18 mouse cellular contexts compared by ENCODE assay signal in the genomic region with DNA sequence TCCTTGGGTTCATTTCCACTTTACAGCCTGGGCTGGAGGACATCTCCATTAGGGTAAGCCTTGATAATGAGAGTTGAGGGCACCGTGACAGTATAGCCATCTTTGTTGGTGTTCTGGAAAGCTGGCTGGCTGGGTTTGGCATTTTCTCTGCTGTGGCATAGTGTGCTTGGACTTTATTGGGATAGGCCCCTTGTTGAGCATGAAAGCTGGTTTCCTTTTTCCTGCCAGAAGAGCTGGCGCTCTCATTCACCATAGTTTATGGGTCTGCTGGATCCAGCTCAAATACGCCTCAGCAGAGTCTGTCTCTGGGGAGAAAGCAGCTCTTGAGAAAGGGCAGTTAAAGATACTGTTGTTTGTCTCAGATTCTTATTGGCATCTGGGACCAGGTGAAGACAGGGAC.
DNase-seq lines count a peak whose midpoint lies in the region; ATAC-seq lines count a peak whose summit lies in the region.
"Had no signal": no experiment of that assay in that cellular context is flagged by ENCODE, and none has a peak within 500 bp of the region (broad histone marks: within the 10 kb centered on the region; RNA-seq: fewer than 3 reads in every experiment).

No protein-coding gene starts in this region.

- no peak overlapping the region for H3K9ac ChIP-seq in hindbrain, embryonic 11.5 days (ENCODE audit: low read depth, low read length)
- H3K9ac ChIP-seq: embryonic facial prominence, embryonic 13.5 days; limb, embryonic 12.5 days; midbrain, embryonic 15.5 days; neural tube, embryonic 12.5 days had no signal

- H3K27me3 ChIP-seq in hindbrain, embryonic 11.5 days (ENCODE audit: control insufficient read depth, insufficient read depth, low read length), result no peaks in the 10 kb centered on the region
- H3K27me3 ChIP-seq: embryonic facial prominence, embryonic 13.5 days; limb, embryonic 12.5 days; midbrain, embryonic 15.5 days; neural tube, embryonic 12.5 days had no signal

- intact Hi-C loops in left cerebral cortex, postnatal 25 days (cut with DNase I), result loop anchor here (10.0 kb wide), 1 partner anchor 218 kb away; no protein-coding TSS in a partner anchor
- intact Hi-C loops in gastrocnemius, postnatal 36 days (cut with DNase I), result no loop called here

- H3K9me3 ChIP-seq in hindbrain, embryonic 11.5 days (ENCODE audit: control insufficient read depth, low read length), result no peaks in the 10 kb centered on the region
- H3K9me3 ChIP-seq: embryonic facial prominence, embryonic 13.5 days; limb, embryonic 12.5 days; midbrain, embryonic 15.5 days; neural tube, embryonic 12.5 days had no signal

- peak; percentile 7 for DNase-seq in adrenal gland, postnatal 10 days
- no peak for DNase-seq in adrenal gland, postnatal 25 days
- DNase-seq in right cerebral cortex, adult 18-20 months, result peak; percentile 70
- no peak for DNase-seq in right cerebral cortex, postnatal 4 days
- peak; percentile 41 to 90 for DNase-seq in left cerebral cortex, postnatal 25 days (ENCODE audit: low spot score in 2 of 2)
- no peak for DNase-seq in heart, adult 11 months
- DNase-seq in hindbrain, embryonic 11.5 days (ENCODE audit: low spot score), result no peak
- DNase-seq in gastrocnemius, postnatal 36 days, result no peak
- DNase-seq: adrenal gland, adult 2 months; heart, postnatal 10 days; retina, postnatal 1 day had no signal

- no peaks in the 10 kb centered on the region for H3K36me3 ChIP-seq in hindbrain, embryonic 11.5 days (ENCODE audit: control insufficient read depth, insufficient read depth, low read length)
- H3K36me3 ChIP-seq: embryonic facial prominence, embryonic 13.5 days; limb, embryonic 12.5 days; midbrain, embryonic 15.5 days; neural tube, embryonic 12.5 days had no signal

- H3K4me1 ChIP-seq in hindbrain, embryonic 11.5 days (replicated peaks; ENCODE audit: control insufficient read depth, insufficient read depth, low read length), result no peaks in the 10 kb centered on the region
- H3K4me1 ChIP-seq: embryonic facial prominence, embryonic 13.5 days; limb, embryonic 12.5 days; midbrain, embryonic 15.5 days; neural tube, embryonic 12.5 days had no signal

- H3K4me2 ChIP-seq in hindbrain, embryonic 11.5 days (replicated peaks; ENCODE audit: low read depth, low read length), result no peak overlapping the region
- H3K4me2 ChIP-seq: embryonic facial prominence, embryonic 13.5 days; limb, embryonic 12.5 days; midbrain, embryonic 15.5 days; neural tube, embryonic 12.5 days had no signal

- H3K4me3 ChIP-seq in hindbrain, embryonic 11.5 days (ENCODE audit: low read depth, low read length), result no peak overlapping the region
- H3K4me3 ChIP-seq: embryonic facial prominence, embryonic 13.5 days; limb, embryonic 12.5 days; midbrain, embryonic 15.5 days; neural tube, embryonic 12.5 days had no signal

- no peak for ATAC-seq in hindbrain, embryonic 11.5 days (ENCODE audit: low FRiP score)
- ATAC-seq: forebrain, embryonic 14.5 days; midbrain, embryonic 15.5 days had no signal

- H3K27ac ChIP-seq in hindbrain, embryonic 11.5 days (ENCODE audit: low read depth, low read length), result no peak overlapping the region
- H3K27ac ChIP-seq: embryonic facial prominence, embryonic 13.5 days; kidney, postnatal 0 days; limb, embryonic 12.5 days; macrophage; midbrain, embryonic 15.5 days; neural tube, embryonic 12.5 days had no signal

- WGBS in hindbrain, embryonic 11.5 days, result 86% methylated on average over 3 of the region's 3 CpGs

Comparison
In these comparisons a context has a peak if more than half of its experiments do, and no peak if none do; other contexts are left out.
1. DNase-seq: peak in adrenal gland, postnatal 10 days (single experiment), right cerebral cortex, adult 18-20 months (single experiment) and left cerebral cortex, postnatal 25 days (2 of 2); none in adrenal gland, postnatal 25 days (single experiment), right cerebral cortex, postnatal 4 days (single experiment), heart, adult 11 months (single experiment), hindbrain, embryonic 11.5 days (single experiment) and gastrocnemius, postnatal 36 days (0 of 2).